Mouse (Mus musculus) stomach, embryonic 16.5 days (tissue): ENCODE data around the gene Bbx. TPM values are rescaled to one million over a fixed set of nuclear protein-coding genes. Genes with fewer than 3 reads are reported as not detected.

ENCODE experiments used
- ATAC-seq: fragments of 200-750 bp; cut with Nextera tagmentation; 2 replicates; pipeline ENCODE4 v1.8.0; 2017; ENCODE audit warnings: moderate number of reproducible peaks, moderate TSS enrichment; ENCODE audit not compliant: insufficient read depth, low FRiP score
- H3K27ac ChIP-seq: fragments of 300-500 bp; sonication (generic); 2 replicates; pipeline ENCODE4 v1.5.1; 2014; ENCODE audit warnings: low read length
- H3K27me3 ChIP-seq: fragments of 300-500 bp; sonication (generic); 2 replicates; pipeline ENCODE4 v1.6.1; 2014; ENCODE audit warnings: low read length, control low read depth, mixed read lengths; ENCODE audit not compliant: control insufficient read depth, insufficient read depth
- H3K36me3 ChIP-seq: fragments of 300-500 bp; sonication (generic); 2 replicates; pipeline ENCODE4 v1.6.1; 2014; ENCODE audit warnings: low read length; ENCODE audit not compliant: control insufficient read depth, insufficient read depth
- H3K4me1 ChIP-seq: fragments of 300-500 bp; sonication (generic); 2 replicates; pipeline ENCODE4 v1.6.1; 2014; ENCODE audit warnings: low read length, control low read depth, mixed read lengths; ENCODE audit not compliant: control insufficient read depth, insufficient read depth
- H3K4me2 ChIP-seq: fragments of 300-500 bp; sonication (generic); 2 replicates; pipeline ENCODE4 v1.6.1; 2014; ENCODE audit warnings: low read depth, low read length, mixed read lengths
- H3K4me3 ChIP-seq: fragments of 300-500 bp; sonication (generic); replicated peaks from 2 replicates; pipeline ENCODE4 v1.5.1; 2014; ENCODE audit warnings: mild to moderate bottlenecking, low read length
- H3K9ac ChIP-seq: fragments of 300-500 bp; sonication (generic); 2 replicates; pipeline ENCODE4 v1.6.1; 2014; ENCODE audit warnings: low read length
- H3K9me3 ChIP-seq: fragments of 300-500 bp; sonication (generic); replicated peaks from 2 replicates; pipeline ENCODE4 v1.6.1; 2016; ENCODE audit warnings: low read length, control low read depth; ENCODE audit not compliant: control insufficient read depth
- WGBS: fragments of 180-500 bp; shearing (Covaris S2); extraction: QIAGEN DNeasy Blood & Tissue Kit; methylation state at CpG from one replicate; pipeline ENCODE4 v1.1.7; 2014; 5-methylcytosine and 5-hydroxymethylcytosine counted together
- polyA plus RNA-seq: library from polyadenylated mRNA; unstranded; fragments of >200 nt; fragmentation: Nextera tagmentation; extraction: Ambion mirVana; gene quantifications from 2 replicates; pipeline ENCODE4 v1.2.1, GENCODE M21; 2015

The Bbx gene
- polyA plus RNA-seq, 1 experiment from 2014 or later: 39.3 TPM

DNA sequence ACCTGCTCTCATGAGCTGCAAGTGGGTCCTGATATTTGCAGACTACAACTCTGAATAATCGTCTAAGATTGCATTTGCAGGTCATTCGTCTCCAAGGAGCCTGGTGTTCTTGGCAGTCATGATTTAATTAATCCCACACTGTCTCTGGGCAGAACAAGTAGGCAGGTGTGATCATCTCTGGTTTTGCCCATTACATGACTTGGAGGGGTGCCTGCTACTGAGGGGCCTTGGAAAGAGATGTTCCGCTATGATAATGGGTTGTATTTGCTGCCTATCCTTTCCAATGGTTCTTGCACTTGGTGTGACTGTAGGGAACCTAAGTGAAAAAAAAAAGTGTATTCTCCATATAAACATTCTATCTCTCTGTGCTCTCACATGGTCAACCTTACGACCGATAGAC, 273.6 kb downstream of the Bbx start:
- WGBS: 83% methylated on average over 5 of the region's 5 CpGs
- no peaks in the 10 kb centered on the region for H3K27me3 ChIP-seq
- H3K4me3 ChIP-seq: no peak overlapping the region

DNA sequence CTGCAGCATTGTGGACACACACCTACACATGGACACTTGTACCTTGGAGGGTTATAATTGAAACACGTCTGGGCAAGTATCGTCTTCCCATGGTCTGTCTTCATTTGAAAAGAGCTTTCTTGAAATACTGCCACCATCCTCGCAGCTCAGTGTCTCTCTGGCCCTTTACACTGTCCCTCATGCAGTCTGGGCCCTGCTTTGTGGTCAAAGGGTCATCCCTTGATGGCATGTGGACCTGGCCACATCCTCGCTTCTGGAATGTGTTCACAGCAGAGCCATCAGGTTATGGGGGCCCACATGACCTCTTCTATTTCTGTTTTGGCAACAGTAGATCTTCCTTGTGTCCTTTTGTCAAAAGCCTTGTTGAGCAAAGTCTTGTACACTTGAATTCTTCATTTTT, 282.6 kb downstream of the Bbx start:
- no peaks in the 10 kb centered on the region for H3K36me3 ChIP-seq
- no peak overlapping the region for H3K4me2 ChIP-seq
- no peak overlapping the region for H3K27ac ChIP-seq
- no peak overlapping the region for H3K4me3 ChIP-seq
- no peak for ATAC-seq
- H3K9ac ChIP-seq: no peak overlapping the region
- no peaks in the 10 kb centered on the region for H3K9me3 ChIP-seq
- no peaks in the 10 kb centered on the region for H3K4me1 ChIP-seq
- 79% methylated on average over 4 of the region's 4 CpGs for WGBS
- H3K27me3 ChIP-seq: no peaks in the 10 kb centered on the region

More for the DNA sequence above, 273.6 kb downstream of the Bbx start:
- Histone ChIP-seq H3K27ac (no peak overlapping the region), H3K9me3 (no peaks in the 10 kb centered on the region; the same call in 1 of the 2 replicates), H3K4me1 (peaks cover 3% of the 10 kb centered on the region; the same call in 1 of the 2 replicates), H3K36me3 (no peaks in the 10 kb centered on the region), H3K4me2 (no peak overlapping the region), H3K9ac (no peak overlapping the region)
- ATAC-seq: no peak

DNA sequence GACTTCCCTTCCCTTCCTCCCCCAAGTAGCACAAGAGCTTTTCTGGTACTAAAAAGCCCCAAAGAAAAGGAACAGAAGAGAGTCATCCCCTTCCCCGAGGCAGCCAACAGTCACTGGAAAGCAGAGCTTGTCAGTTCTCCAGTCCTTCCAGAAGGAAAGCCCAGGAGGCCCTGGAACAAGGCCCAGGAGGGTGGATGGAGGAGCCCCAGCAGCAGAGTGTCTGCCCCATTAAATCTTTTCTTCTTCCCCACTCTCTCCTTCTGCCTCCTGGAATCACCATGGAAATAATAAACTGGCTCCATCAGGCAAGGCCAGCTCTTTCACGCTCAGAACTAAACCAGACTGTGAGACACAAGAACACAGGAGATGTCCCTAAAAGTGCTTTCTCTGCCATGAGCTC, 284.3 kb downstream of the Bbx start:
- no peaks in the 10 kb centered on the region for H3K4me1 ChIP-seq
- H3K4me3 ChIP-seq: no peak overlapping the region
- no peak overlapping the region for H3K4me2 ChIP-seq
- H3K27ac ChIP-seq: no peak overlapping the region
- H3K9ac ChIP-seq: no peak overlapping the region
- H3K36me3 ChIP-seq: no peaks in the 10 kb centered on the region
- 88% methylated on average over 2 of the region's 2 CpGs for WGBS
- ATAC-seq: no peak
- no peaks in the 10 kb centered on the region for H3K9me3 ChIP-seq
- no peaks in the 10 kb centered on the region for H3K27me3 ChIP-seq

Other genes starting within 250 kb of the Bbx start
- not detected in 2 replicates for gene Ccdc54, start 158.8 kb upstream of the Bbx start, polyA plus RNA-seq